Mouse (Mus musculus): ENCODE results near the gene Snx5. TPM values are rescaled to one million over a fixed set of nuclear protein-coding genes. Genes with fewer than 3 reads are reported as not detected.

Gene Snx5
- polyA plus RNA-seq, 1 experiment, result 80.2 TPM

- 15% methylated on average over 6 of the region's 6 CpGs for WGBS
- Histone ChIP-seq H3K36me3 (ENCODE audit: control insufficient read depth, insufficient read depth, low read length) (peaks cover 7% of the 10 kb centered on the region), H3K4me1 (ENCODE audit: control insufficient read depth, insufficient read depth, insufficient read length) (peaks cover 6% of the 10 kb centered on the region; the same call in 1 of the 2 replicates), H3K27me3 (ENCODE audit: control insufficient read depth, insufficient read depth, low read length) (no peaks in the 10 kb centered on the region), H3K4me3 (ENCODE audit: extremely low read depth, insufficient read depth, insufficient read length) (peak overlapping the region; percentile 29), H3K27ac (ENCODE audit: insufficient read depth, low read length) (peak overlapping the region; percentile 99; the same call in 1 of the 2 replicates)
- no peak for TF ChIP-seq CTCF (IDR thresholded peaks at IDR 0.05; ENCODE audit: extremely low read depth, insufficient read depth, insufficient read length, insufficient replicate concordance)
- TF ChIP-seq POLR2A (IDR thresholded peaks at IDR 0.05; ENCODE audit: low read depth, low read length), result no peak
- no peak for DNase-seq (ENCODE audit: low read depth in 1 of 2, low spot score in 2 of 2)
These were observed 2.0 kb downstream of the Snx5 start for GRCm38 (mm10) chr2:144268446-144269305.

DNA sequence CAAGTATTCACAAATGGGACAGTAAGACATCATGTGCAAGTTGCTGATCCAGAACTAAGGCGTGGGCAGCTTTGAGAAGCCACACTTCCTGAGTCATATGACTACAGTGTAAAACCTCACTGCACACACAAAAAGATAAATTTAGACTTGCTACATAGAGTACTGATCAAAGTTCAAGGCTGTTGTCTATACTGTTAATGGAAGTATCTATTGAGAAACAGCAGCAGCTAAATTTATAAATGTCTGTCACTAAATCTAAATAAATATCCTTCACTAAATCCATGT, 3.0 kb downstream of the Snx5 start:
- peaks cover 6% of the 10 kb centered on the region; the same call in 1 of the 2 replicates for H3K4me1 ChIP-seq (ENCODE audit: control insufficient read depth, insufficient read depth, insufficient read length)
- peaks cover 10% of the 10 kb centered on the region for H3K36me3 ChIP-seq (ENCODE audit: control insufficient read depth, insufficient read depth, low read length)
- 2% methylated on average over 1 of the region's 1 CpGs for WGBS
- peak overlapping the region; percentile 79; the same call in 1 of the 2 replicates for H3K27ac ChIP-seq (ENCODE audit: insufficient read depth, low read length)
- peak overlapping the region; percentile 29; the same call in 1 of the 2 replicates for H3K4me3 ChIP-seq (ENCODE audit: extremely low read depth, insufficient read depth, insufficient read length)
- TF ChIP-seq POLR2A (IDR thresholded peaks at IDR 0.05; ENCODE audit: low read depth, low read length) (no peak), CTCF (IDR thresholded peaks at IDR 0.05; ENCODE audit: extremely low read depth, insufficient read depth, insufficient read length, insufficient replicate concordance) (no peak)
- DNase-seq (ENCODE audit: low read depth in 1 of 2, low spot score in 2 of 2), result peak; percentile 60 to 83
- no peaks in the 10 kb centered on the region for H3K27me3 ChIP-seq (ENCODE audit: control insufficient read depth, insufficient read depth, low read length)

DNA sequence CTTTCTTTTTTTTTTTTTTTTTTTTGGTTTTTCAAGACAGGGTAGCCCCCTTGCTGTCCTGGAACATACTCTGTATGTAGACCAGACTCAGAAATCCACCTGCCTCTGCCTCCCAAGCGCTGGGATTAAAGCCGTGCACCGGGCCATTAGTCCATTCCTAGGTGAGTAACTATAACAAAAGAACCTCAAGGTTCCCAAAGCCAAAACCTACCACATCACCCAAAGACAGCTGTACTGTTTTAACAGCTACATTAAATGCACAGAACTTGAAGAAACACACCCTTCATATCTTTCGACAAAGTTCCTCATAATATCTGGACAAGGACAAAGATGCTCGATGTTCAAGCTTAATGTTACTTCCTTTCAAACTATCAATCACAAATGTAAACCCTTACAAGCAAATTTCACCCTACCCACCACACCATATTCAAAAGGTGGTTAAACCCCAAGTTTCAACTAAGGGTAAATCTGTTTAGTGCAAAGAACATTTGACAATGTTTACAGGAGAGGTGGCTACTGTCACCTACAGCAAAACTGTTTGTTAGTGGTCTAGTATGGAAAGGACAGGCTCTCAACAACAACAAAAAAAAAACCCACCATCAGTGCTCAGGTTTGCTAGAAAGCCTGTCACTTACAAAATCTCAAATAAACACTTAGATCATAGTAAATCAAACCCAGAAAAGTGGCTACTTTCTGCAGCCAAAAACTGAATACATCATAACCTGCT, 3.5 kb downstream of the Snx5 start:
- no peak for DNase-seq (ENCODE audit: low read depth in 1 of 2, low spot score in 2 of 2)
- Histone ChIP-seq H3K4me3 (ENCODE audit: extremely low read depth, insufficient read depth, insufficient read length) (no peak overlapping the region; the same call in 1 of the 2 replicates), H3K27me3 (ENCODE audit: control insufficient read depth, insufficient read depth, low read length) (no peaks in the 10 kb centered on the region), H3K36me3 (ENCODE audit: control insufficient read depth, insufficient read depth, low read length) (peaks cover 10% of the 10 kb centered on the region), H3K4me1 (ENCODE audit: control insufficient read depth, insufficient read depth, insufficient read length) (peaks cover 6% of the 10 kb centered on the region; the same call in 1 of the 2 replicates), H3K27ac (ENCODE audit: insufficient read depth, low read length) (peak overlapping the region; percentile 88)
- no peak for TF ChIP-seq POLR2A (IDR thresholded peaks at IDR 0.05; ENCODE audit: low read depth, low read length)
- TF ChIP-seq CTCF (IDR thresholded peaks at IDR 0.05; ENCODE audit: extremely low read depth, insufficient read depth, insufficient read length, insufficient replicate concordance), result no peak
- WGBS, result 37% methylated on average over 5 of the region's 5 CpGs

DNA sequence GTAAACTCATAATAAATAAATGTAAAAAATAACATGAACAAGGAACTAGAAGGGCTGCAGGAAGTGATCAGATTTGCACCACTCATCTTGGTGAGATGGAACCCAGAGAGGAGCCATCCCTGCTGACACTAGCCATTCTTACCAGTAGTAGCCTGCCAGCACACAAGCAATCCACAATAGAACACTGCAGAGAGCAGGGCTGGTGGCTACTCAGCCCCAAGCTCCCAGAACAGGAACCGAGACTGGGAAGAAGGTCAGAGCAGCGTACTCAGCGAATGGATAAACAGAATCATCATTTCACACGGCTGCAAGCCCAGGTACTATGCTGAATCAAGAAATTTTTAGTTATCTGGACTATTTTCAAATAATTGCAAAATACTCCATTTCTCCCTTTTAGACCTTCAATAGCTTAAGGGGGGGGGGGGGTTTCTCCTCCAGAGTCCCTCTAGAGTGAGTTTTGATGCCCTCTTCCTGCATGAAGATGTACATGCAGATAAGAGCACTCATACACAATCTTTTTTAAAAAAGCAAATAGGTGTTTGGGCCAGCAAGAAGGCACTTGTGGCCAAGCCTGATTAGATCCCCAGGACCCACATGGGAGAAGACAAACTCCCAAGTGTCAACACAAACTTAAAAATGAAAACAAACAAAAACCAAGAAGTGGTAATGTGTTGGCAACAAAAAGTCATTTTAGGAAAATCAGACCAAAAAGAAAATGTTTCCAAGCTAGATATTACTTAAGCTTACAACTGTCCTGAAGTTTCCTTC, 4.6 kb downstream of the Snx5 start:
- Histone ChIP-seq H3K4me3 (ENCODE audit: extremely low read depth, insufficient read depth, insufficient read length) (peak overlapping the region; percentile 10; the same call in 1 of the 2 replicates), H3K36me3 (ENCODE audit: control insufficient read depth, insufficient read depth, low read length) (peaks cover 14% of the 10 kb centered on the region), H3K4me1 (ENCODE audit: control insufficient read depth, insufficient read depth, insufficient read length) (peaks cover 6% of the 10 kb centered on the region; the same call in 1 of the 2 replicates), H3K27ac (ENCODE audit: insufficient read depth, low read length) (peak overlapping the region; percentile 73), H3K27me3 (ENCODE audit: control insufficient read depth, insufficient read depth, low read length) (no peaks in the 10 kb centered on the region)
- TF ChIP-seq POLR2A (IDR thresholded peaks at IDR 0.05; ENCODE audit: low read depth, low read length) (no peak), CTCF (IDR thresholded peaks at IDR 0.05; ENCODE audit: extremely low read depth, insufficient read depth, insufficient read length, insufficient replicate concordance) (no peak)
- 23% methylated on average over 4 of the region's 4 CpGs for WGBS
- peak in 1 of 2 experiments; percentile 37 for DNase-seq (ENCODE audit: low read depth in 1 of 2, low spot score in 2 of 2)

DNA sequence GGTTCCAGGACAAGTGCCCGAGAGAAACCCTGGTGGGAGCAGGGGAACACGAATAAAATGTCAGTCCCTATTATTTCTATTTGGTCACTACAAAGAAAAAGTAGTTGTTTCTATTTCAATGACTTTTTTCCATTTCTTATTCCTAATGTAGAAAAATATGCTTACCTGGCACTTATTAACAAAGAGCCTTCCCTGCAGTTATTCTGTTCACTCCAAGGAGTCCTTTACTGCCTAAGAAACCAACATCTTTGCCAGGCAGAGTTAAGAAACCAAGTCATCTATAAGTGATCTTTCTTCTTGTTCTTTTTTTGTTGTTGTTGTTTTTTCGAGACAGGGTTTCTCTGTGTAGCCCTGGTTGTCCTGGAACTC, 5.6 kb downstream of the Snx5 start:
- no peak for TF ChIP-seq POLR2A (IDR thresholded peaks at IDR 0.05; ENCODE audit: low read depth, low read length)
- TF ChIP-seq CTCF (IDR thresholded peaks at IDR 0.05; ENCODE audit: extremely low read depth, insufficient read depth, insufficient read length, insufficient replicate concordance), result no peak
- Histone ChIP-seq H3K4me1 (ENCODE audit: control insufficient read depth, insufficient read depth, insufficient read length) (peaks cover 6% of the 10 kb centered on the region; the same call in 1 of the 2 replicates), H3K4me3 (ENCODE audit: extremely low read depth, insufficient read depth, insufficient read length) (no peak overlapping the region; the same call in 1 of the 2 replicates), H3K27me3 (ENCODE audit: control insufficient read depth, insufficient read depth, low read length) (no peaks in the 10 kb centered on the region), H3K36me3 (ENCODE audit: control insufficient read depth, insufficient read depth, low read length) (peaks cover 18% of the 10 kb centered on the region), H3K27ac (ENCODE audit: insufficient read depth, low read length) (peak overlapping the region; percentile 86)
- no peak for DNase-seq (ENCODE audit: low read depth in 1 of 2, low spot score in 2 of 2)
- 57% methylated on average over 3 of the region's 3 CpGs for WGBS

- TF ChIP-seq CTCF (IDR thresholded peaks at IDR 0.05; ENCODE audit: extremely low read depth, insufficient read depth, insufficient read length, insufficient replicate concordance), result no peak
- TF ChIP-seq POLR2A (IDR thresholded peaks at IDR 0.05; ENCODE audit: low read depth, low read length), result no peak
- H3K36me3 ChIP-seq (ENCODE audit: control insufficient read depth, insufficient read depth, low read length), result peaks cover 20% of the 10 kb centered on the region
- WGBS, result 24% methylated on average over 5 of the region's 5 CpGs
- H3K27ac ChIP-seq (ENCODE audit: insufficient read depth, low read length), result peak overlapping the region; percentile 86
- peaks cover 6% of the 10 kb centered on the region; the same call in 1 of the 2 replicates for H3K4me1 ChIP-seq (ENCODE audit: control insufficient read depth, insufficient read depth, insufficient read length)
- DNase-seq (ENCODE audit: low read depth in 1 of 2, low spot score in 2 of 2), result no peak
- H3K27me3 ChIP-seq (ENCODE audit: control insufficient read depth, insufficient read depth, low read length), result no peaks in the 10 kb centered on the region
- no peak overlapping the region; the same call in 1 of the 2 replicates for H3K4me3 ChIP-seq (ENCODE audit: extremely low read depth, insufficient read depth, insufficient read length)
These were observed 6.1 kb downstream of the Snx5 start for GRCm38 (mm10) chr2:144264398-144265119.

Measured in spleen, adult 2 months (tissue).